Mouse (Mus musculus) heart, postnatal 10 days (tissue): ENCODE results near the gene Prkci. TPM values are rescaled to one million over a fixed set of nuclear protein-coding genes. Genes with fewer than 3 reads are reported as not detected.

Experiments used
- microRNA-seq, 2 experiments: library from miRNA; unstranded; fragments of <30 nt; microRNA quantifications; one replicate each; pipeline ENCODE4 v1.2.0; 2022
- total RNA-seq, 2 experiments: library from RNA; stranded (reverse); gene quantifications; 2 replicates each; pipeline ENCODE4 v1.2.3; 2021

Gene Prkci
- total RNA-seq, 2 experiments from 2014 or later, result 18.8 to 29.8 TPM

Small RNA genes lying within 50 kb of the gene (microRNA-seq; reads per million reads assigned to microRNA genes)
- 0.35 to 1.2 reads per million in 2 experiments for gene Mir7008

Other genes starting within 250 kb of the Prkci start
- not detected for gene Samd7, start 249.5 kb upstream of the Prkci start, total RNA-seq
- gene Sec62, start 202.9 kb upstream of the Prkci start, total RNA-seq, result 10 to 100 TPM; 45.6 to 49.9 TPM
- gene Gpr160, start 139.8 kb upstream of the Prkci start, total RNA-seq, result under 1 TPM; 0.50 to 0.81 TPM
- 10 to 100 TPM; 18.3 to 18.7 TPM for gene Phc3, start 26.3 kb upstream of the Prkci start, total RNA-seq
- 10 to 100 TPM; 25.9 to 26.9 TPM for gene Skil, start 99.3 kb downstream of the Prkci start, total RNA-seq
- 1 to 10 TPM; 2.1 to 2.2 TPM for gene Cldn11, start 154.2 kb downstream of the Prkci start, total RNA-seq